Mouse (Mus musculus) intestine, postnatal 0 days (tissue): ENCODE measurements around the gene Peli3. TPM values are rescaled to one million over a fixed set of nuclear protein-coding genes. Genes with fewer than 3 reads are reported as not detected.

ENCODE experiments used
- ATAC-seq: fragments of 200-750 bp; cut with Nextera tagmentation; 2 replicates; pipeline ENCODE4 v1.8.0; 2017; ENCODE audit warnings: mild to moderate bottlenecking, moderate TSS enrichment, moderate library complexity
- H3K27ac ChIP-seq: fragments of 300-500 bp; sonication (generic); 2 replicates; pipeline ENCODE4 v1.5.1; 2014; ENCODE audit warnings: mild to moderate bottlenecking, low read depth, low read length, moderate library complexity
- H3K27me3 ChIP-seq: fragments of 300-500 bp; sonication (generic); replicated peaks from 2 replicates; pipeline ENCODE4 v1.6.1; 2014; ENCODE audit warnings: low read length, mixed read lengths; ENCODE audit not compliant: control insufficient read depth, insufficient read depth
- H3K36me3 ChIP-seq: fragments of 300-500 bp; sonication (generic); 2 replicates; pipeline ENCODE4 v1.6.1; 2014; ENCODE audit warnings: mild to moderate bottlenecking, moderate library complexity; ENCODE audit not compliant: control insufficient read depth, insufficient read depth
- H3K4me1 ChIP-seq: fragments of 300-500 bp; sonication (generic); replicated peaks from 2 replicates; pipeline ENCODE4 v1.6.1; 2014; ENCODE audit warnings: antibody characterized with exemption, low read length, mixed read lengths; ENCODE audit not compliant: control insufficient read depth, insufficient read depth
- H3K4me2 ChIP-seq: fragments of 300-500 bp; sonication (generic); replicated peaks from 2 replicates; pipeline ENCODE4 v1.6.1; 2014; ENCODE audit warnings: low read depth, mild to moderate bottlenecking, moderate library complexity
- H3K4me3 ChIP-seq: fragments of 300-500 bp; sonication (generic); 2 replicates; pipeline ENCODE4 v1.5.1; 2014; ENCODE audit warnings: low read depth, low read length
- H3K9ac ChIP-seq: fragments of 300-500 bp; sonication (generic); 2 replicates; pipeline ENCODE4 v1.6.1; 2014; ENCODE audit warnings: mild to moderate bottlenecking, low read depth, low read length
- H3K9me3 ChIP-seq: fragments of 300-500 bp; sonication (generic); 2 replicates; pipeline ENCODE4 v1.6.1; 2016; ENCODE audit warnings: mixed run types; ENCODE audit not compliant: control insufficient read depth
- CTCF ChIP-seq: sonication (generic); IDR thresholded peaks from 2 replicates; pipeline ENCODE4 v1.5.1; 2016; ENCODE audit warnings: low read depth, mild to moderate bottlenecking, control low read depth, antibody characterized with exemption, moderate library complexity
- WGBS: fragments of 180-500 bp; shearing (Covaris S2); extraction: QIAGEN DNeasy Blood & Tissue Kit; methylation state at CpG from one replicate; pipeline ENCODE4 v1.1.7; 2014; 5-methylcytosine and 5-hydroxymethylcytosine counted together
- polyA plus RNA-seq: library from polyadenylated mRNA; unstranded; fragments of >200 nt; fragmentation: Nextera tagmentation; extraction: Ambion mirVana; gene quantifications from 2 replicates; pipeline ENCODE4 v1.2.1, GENCODE M21; 2015

Gene Peli3
- polyA plus RNA-seq, 1 experiment from 2014 or later, result 0.46 TPM

DNA sequence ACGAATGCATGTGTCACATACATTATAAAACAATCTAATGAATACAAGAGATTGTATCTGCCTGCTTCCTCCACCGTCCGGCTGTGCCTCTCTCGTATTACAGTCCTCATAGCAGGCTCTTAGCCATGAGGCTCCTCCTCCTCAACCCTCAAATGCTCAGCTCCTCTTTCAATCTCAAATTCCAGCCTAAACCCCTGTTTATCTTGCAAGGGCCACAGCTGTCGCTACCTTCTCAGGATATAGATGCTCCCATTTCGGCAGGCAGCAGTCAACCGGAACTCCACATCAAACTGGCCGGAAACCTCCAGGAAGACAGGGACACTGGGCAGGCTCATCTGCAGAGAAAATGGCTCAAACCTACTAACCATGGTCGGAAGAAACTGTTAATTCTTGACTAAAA, 44.0 kb downstream of the Peli3 start:
- 78% methylated on average over 9 of the region's 9 CpGs for WGBS
- no peak for ATAC-seq
- no peak for TF ChIP-seq CTCF
- no peak overlapping the region for H3K27ac ChIP-seq
- H3K9me3 ChIP-seq, result no peaks in the 10 kb centered on the region
- no peak overlapping the region for H3K9ac ChIP-seq
- H3K4me2 ChIP-seq, result no peak overlapping the region
- H3K4me1 ChIP-seq, result no peaks in the 10 kb centered on the region
- H3K36me3 ChIP-seq, result no peaks in the 10 kb centered on the region
- no peaks in the 10 kb centered on the region for H3K27me3 ChIP-seq
- H3K4me3 ChIP-seq, result no peak overlapping the region

DNA sequence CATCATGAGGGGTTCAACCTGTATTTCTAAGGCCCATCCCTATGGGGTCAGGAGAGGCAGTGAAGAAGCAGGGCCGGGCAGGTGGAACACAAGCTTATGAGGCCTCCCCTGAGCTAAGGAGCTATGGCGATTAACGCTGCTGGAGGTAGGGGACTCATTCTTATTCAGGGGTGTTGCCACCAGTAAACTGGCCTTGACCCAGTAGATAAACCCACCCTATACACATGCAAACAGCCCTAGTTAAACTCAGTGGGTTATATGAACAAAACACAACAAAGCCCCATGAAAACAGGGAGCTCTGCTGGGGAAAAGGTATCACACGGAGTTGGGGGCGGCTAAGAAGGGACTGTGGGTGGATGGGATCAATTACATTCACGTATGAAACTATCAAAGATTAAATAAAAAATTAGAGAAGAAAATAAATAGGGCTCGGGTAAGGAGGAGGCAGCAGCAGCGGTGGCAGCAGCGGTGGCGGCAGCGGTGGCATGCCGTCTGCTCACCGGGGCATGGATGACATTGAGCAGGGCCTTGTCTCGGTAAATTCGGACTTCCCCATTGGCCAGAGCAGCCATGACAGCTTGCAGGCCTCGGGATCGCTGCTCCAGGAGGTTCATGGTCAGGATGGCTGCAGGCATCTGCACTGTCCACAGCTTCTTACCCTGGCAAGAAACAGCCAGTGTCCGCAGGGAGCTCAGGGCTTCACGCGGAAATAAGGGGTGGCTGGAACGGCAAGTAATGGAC, 46.0 kb downstream of the Peli3 start:
- no peaks in the 10 kb centered on the region for H3K9me3 ChIP-seq
- H3K4me3 ChIP-seq, result no peak overlapping the region
- H3K4me1 ChIP-seq, result no peaks in the 10 kb centered on the region
- H3K9ac ChIP-seq, result no peak overlapping the region
- WGBS, result 62% methylated on average over 21 of the region's 21 CpGs
- no peak overlapping the region for H3K4me2 ChIP-seq
- ATAC-seq, result no peak
- no peaks in the 10 kb centered on the region for H3K36me3 ChIP-seq
- H3K27ac ChIP-seq, result no peak overlapping the region
- H3K27me3 ChIP-seq, result no peaks in the 10 kb centered on the region
- TF ChIP-seq CTCF, result no peak

DNA sequence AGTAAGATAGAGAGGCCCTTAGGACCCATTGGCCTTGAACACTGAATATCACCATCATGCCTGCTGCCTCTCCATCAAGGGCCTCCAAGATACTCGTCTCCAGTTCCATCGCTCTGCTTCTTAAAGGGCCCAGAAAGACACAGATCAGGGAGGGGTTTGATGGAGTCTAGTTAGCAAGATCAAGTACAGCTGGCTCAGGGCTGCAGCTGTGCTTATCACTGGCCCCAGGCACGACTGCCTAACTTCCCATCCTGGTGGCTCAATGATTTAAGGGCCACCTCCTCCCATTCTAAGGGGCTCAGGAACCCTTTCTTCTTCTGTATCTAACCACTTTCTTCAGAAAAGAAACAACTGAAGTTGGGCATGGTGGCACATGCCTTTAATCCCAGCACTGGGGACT, 51.1 kb downstream of the Peli3 start:
- no peak overlapping the region for H3K9ac ChIP-seq
- no peak overlapping the region for H3K27ac ChIP-seq
- H3K4me1 ChIP-seq, result no peaks in the 10 kb centered on the region
- 68% methylated on average over 3 of the region's 3 CpGs for WGBS
- ATAC-seq, result no peak
- H3K4me2 ChIP-seq, result no peak overlapping the region
- H3K36me3 ChIP-seq, result no peaks in the 10 kb centered on the region
- TF ChIP-seq CTCF, result no peak
- no peaks in the 10 kb centered on the region for H3K27me3 ChIP-seq
- no peaks in the 10 kb centered on the region for H3K9me3 ChIP-seq
- no peak overlapping the region for H3K4me3 ChIP-seq

DNA sequence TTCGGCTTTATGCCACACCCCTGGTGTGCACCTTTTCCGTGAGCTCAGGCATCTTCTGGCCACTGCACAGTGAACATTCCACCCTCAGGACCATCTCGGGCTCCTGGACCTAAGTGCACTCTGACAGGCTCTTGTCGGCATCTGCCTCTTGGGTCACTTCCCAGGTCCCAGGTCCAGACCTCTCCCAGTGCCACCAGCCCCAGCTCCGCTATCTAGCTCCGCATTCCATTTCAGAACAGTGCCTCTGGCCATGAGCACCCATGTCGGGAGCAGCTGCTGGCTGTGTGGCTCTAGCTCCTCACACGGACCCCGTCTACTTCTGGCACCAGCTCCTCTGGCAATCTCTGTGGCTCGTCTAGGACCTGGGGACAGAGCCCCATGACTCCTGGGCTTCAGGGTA, 53.1 kb downstream of the Peli3 start:
- Histone ChIP-seq H3K4me3 (no peak overlapping the region), H3K4me1 (no peaks in the 10 kb centered on the region), H3K9me3 (no peaks in the 10 kb centered on the region), H3K36me3 (no peaks in the 10 kb centered on the region), H3K27ac (no peak overlapping the region), H3K4me2 (no peak overlapping the region), H3K9ac (no peak overlapping the region), H3K27me3 (no peaks in the 10 kb centered on the region)
- WGBS, result 85% methylated on average over 10 of the region's 10 CpGs
- ATAC-seq, result no peak
- no peak for TF ChIP-seq CTCF

DNA sequence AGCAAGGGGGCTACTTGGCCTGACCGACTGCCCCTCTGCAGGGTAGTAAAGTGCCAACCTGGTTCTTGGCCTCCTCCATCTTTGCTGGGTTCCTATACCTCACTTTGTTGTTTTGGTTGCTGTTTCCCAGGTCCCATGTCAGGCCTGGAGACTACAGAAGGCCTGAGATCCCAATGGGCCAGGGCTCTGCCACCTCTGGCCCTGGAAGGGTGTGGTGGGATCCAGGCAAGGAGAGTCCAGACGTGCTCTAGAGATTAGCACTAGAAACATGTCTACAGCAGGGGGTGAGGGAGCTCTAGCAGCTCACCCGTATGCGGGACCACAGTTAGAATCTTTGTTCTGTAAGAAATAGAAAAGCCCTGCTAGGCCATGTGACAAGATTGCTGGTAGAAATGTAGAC, 59.0 kb downstream of the Peli3 start:
- H3K9me3 ChIP-seq, result no peaks in the 10 kb centered on the region
- H3K9ac ChIP-seq, result no peak overlapping the region
- H3K27me3 ChIP-seq, result no peaks in the 10 kb centered on the region
- H3K4me1 ChIP-seq, result no peaks in the 10 kb centered on the region
- whole genome bisulfite sequencing, result 86% methylated on average over 4 of the region's 4 CpGs
- no peak for TF ChIP-seq CTCF
- no peak overlapping the region for H3K4me2 ChIP-seq
- H3K27ac ChIP-seq, result no peak overlapping the region
- peaks cover 13% of the 10 kb centered on the region; the same call in 1 of the 2 replicates for H3K36me3 ChIP-seq
- ATAC-seq, result no peak
- no peak overlapping the region for H3K4me3 ChIP-seq

Other genes with a start within 250 kb of the Peli3 start
- gene Gm960, start 244.5 kb downstream of the Peli3 start, polyA plus RNA-seq, result 1.0 and 1.1 TPM in 2 replicates
- 0.27 and 0.31 TPM in 2 replicates for gene Sptbn2, start 232.0 kb downstream of the Peli3 start, polyA plus RNA-seq
- gene Rbm4b, start 186.6 kb downstream of the Peli3 start, polyA plus RNA-seq, result 17.0 and 18.3 TPM in 2 replicates
- 20.3 and 21.6 TPM in 2 replicates for gene Rbm4, start 149.2 kb downstream of the Peli3 start, polyA plus RNA-seq
- 18.4 and 19.5 TPM in 2 replicates for gene Gm21992, start 131.5 kb downstream of the Peli3 start, polyA plus RNA-seq
- gene Rbm14, start 131.5 kb downstream of the Peli3 start, polyA plus RNA-seq, result 21.1 and 21.8 TPM in 2 replicates
- 44.9 and 46.3 TPM in 2 replicates for gene Ccs, start 103.8 kb downstream of the Peli3 start, polyA plus RNA-seq
- gene Ccdc87, start 103.8 kb downstream of the Peli3 start, polyA plus RNA-seq, result not detected in 2 replicates
- gene Ctsf, start 88.0 kb downstream of the Peli3 start, polyA plus RNA-seq, result 15.6 and 16.4 TPM in 2 replicates
- gene Actn3, start 65.2 kb downstream of the Peli3 start, polyA plus RNA-seq, result 0.47 and 0.56 TPM in 2 replicates
- 7.6 and 9.1 TPM in 2 replicates for gene Zdhhc24, start 64.5 kb downstream of the Peli3 start, polyA plus RNA-seq
- 0.60 and 0.98 TPM in 2 replicates for gene Bbs1, start 36.5 kb downstream of the Peli3 start, polyA plus RNA-seq
- 59.2 and 60.0 TPM in 2 replicates for gene Dpp3, start 14.8 kb downstream of the Peli3 start, polyA plus RNA-seq
- 73.7 and 78.1 TPM in 2 replicates for gene Mrpl11, start 19.0 kb upstream of the Peli3 start, polyA plus RNA-seq
- gene Npas4, start 47.2 kb upstream of the Peli3 start, polyA plus RNA-seq, result 0.09 and 0.12 TPM in 2 replicates
- gene Slc29a2, start 80.7 kb upstream of the Peli3 start, polyA plus RNA-seq, result 1.3 and 1.8 TPM in 2 replicates
- 16.2 and 17.9 TPM in 2 replicates for gene B4gat1, start 95.7 kb upstream of the Peli3 start, polyA plus RNA-seq
- 0.56 TPM in 1 of 2 replicates, not detected in the other for gene AC124502.3, start 95.8 kb upstream of the Peli3 start, polyA plus RNA-seq
- 33.2 and 33.4 TPM in 2 replicates for gene Brms1, start 98.2 kb upstream of the Peli3 start, polyA plus RNA-seq
- 0.77 and 0.78 TPM in 2 replicates for gene Rin1, start 107.4 kb upstream of the Peli3 start, polyA plus RNA-seq
- 19.9 and 23.0 TPM in 2 replicates for gene Cd248, start 125.0 kb upstream of the Peli3 start, polyA plus RNA-seq
- 4.0 TPM in 2 replicates for gene Tmem151a, start 142.4 kb upstream of the Peli3 start, polyA plus RNA-seq
- 182 and 198 TPM in 2 replicates for gene Yif1a, start 145.4 kb upstream of the Peli3 start, polyA plus RNA-seq
- 5.6 and 5.8 TPM in 2 replicates for gene Cnih2, start 155.4 kb upstream of the Peli3 start, polyA plus RNA-seq
- gene Rab1b, start 163.9 kb upstream of the Peli3 start, polyA plus RNA-seq, result 185 TPM in 2 replicates
- 8.0 and 9.1 TPM in 2 replicates for gene Klc2, start 175.4 kb upstream of the Peli3 start, polyA plus RNA-seq